Mouse (Mus musculus) adrenal gland, postnatal 25 days (tissue): ENCODE measurements around the gene Ate1. TPM values are rescaled to one million over a fixed set of nuclear protein-coding genes. Genes with fewer than 3 reads are reported as not detected.
"Not testable (repeated sequence)": the region's sequence is repeated elsewhere in the genome, so short reads cannot be mapped to it uniquely, and the experiment has no call there.

Experiments used
- DNase-seq: peaks from one replicate; pipeline ENCODE4 v3.0.0; 2021; ENCODE audit warnings: mixed read lengths
- total RNA-seq: library from RNA; stranded (reverse); gene quantifications from 2 replicates; pipeline ENCODE4 v1.2.3, GENCODE M21; 2021

Gene Ate1
- total RNA-seq, 1 experiment from 2014 or later = 49.2 TPM

DNA sequence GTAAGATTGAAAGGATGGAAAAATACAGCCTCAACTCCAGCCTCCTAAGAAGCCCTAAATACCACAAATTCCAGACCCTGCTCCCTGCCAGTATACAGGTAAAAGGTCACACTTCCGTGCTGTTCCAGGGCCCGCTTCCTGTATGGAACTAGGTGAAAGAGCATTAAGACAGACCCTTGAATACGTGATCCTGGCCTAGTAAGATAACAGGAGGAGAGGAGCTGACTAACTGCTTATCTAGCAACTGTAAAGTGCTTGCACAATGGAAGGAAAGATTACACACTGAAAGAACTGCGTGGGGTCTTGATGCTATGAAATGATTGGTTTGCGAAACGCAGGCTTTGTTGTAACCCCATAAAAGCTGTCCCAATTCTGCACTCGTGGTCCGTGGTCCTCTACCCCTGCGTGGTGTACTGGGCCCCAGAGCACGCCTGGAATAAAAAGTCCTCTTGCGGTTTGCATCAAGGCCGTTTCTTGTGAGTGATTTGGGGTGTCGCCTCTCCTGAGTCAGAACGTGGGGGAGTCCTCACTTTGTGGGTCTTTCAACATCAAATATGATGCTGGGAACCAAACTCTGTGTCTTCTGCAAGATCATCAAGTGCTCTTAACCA, 748 bp upstream of the Ate1 start:
- no peak for DNase-seq

- DNase-seq = peak; percentile 99
These were observed 797 bp downstream of the Ate1 start for GRCm38 (mm10) chr7:130519096-130520048.

DNA sequence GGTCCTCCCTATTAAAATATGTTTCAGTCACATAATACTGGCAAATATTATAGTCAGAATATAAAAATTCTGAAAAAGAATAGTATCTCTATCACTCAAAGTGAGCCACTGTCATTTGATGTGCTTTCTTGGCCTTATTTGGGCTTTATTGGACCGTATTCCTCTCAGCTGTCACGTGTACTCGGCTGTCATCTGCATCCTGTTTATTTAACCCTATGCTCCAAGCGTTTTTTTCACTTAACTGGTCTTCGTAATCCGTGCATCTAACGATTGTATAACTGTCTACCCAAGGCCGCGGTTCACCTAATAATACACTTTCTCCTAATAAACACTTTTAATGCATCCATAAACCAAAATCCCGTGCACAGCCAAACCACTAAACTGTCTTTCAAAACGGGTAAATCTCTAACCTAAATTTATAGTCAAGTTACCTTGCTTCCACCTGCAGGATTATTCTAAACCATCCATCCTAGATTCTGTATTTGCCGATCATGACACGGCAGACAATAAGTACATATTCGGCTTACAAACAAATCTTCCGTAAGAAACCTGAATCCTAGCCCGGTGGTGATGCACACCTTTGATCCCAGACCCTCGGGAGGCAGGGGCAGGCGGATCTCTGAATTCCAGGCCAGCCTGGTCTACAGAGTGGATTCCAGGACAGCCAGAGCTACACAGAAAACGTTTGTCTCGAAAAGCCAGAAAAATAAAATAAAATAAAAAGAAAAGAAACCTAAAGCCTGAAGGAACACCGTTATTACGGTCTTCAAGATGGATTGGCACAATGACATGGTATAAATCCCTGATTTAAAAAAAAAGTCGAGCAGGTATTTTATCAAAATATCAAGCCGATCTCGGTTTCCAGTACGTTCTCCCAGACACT, 1.7 kb downstream of the Ate1 start:
- no peak for DNase-seq

DNA sequence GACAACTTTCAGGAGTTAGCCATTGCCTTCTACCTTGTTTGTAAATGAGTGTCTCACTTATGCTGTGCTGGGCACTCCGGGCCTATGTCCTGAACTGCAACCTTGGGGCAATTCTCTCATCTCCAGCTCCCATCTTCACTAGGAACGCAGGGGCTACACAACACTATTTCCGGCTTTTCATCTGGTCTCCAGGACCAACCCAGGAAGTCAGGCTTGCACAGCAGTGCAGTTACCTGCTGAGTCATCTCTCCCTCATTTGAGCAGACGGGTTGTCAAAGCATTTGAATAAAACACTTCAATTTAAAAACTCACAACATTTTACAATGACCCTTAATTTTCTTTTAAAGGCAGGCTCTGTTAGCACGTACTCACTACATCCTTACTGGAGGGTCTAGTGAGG, 9.9 kb downstream of the Ate1 start:
- DNase-seq = no peak

GRCm38 (mm10) chr7:130503006-130503405, 17.2 kb downstream of the Ate1 start:
- DNase-seq = no peak

- no peak for DNase-seq
These were observed 18.7 kb downstream of the Ate1 start for GRCm38 (mm10) chr7:130501499-130501898.

DNA sequence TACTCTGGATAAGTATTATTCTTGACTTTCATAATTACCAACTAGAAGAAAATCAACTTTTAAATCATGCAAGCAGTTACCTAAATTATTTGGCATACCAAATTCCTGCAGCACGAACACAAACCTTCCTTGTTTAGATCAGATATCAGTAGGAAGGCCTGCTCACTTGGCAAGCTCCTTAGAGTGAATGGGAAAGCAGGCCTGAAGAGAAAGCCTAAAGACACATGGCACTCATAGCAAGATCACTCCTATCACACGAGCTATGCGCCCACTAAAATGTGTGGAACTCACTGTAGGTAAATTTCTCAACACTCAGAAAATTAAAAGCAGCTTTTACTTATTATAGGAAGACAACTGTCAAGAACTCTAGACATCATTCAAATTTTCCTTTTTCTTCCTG, 26.8 kb downstream of the Ate1 start:
- DNase-seq = no peak

DNA sequence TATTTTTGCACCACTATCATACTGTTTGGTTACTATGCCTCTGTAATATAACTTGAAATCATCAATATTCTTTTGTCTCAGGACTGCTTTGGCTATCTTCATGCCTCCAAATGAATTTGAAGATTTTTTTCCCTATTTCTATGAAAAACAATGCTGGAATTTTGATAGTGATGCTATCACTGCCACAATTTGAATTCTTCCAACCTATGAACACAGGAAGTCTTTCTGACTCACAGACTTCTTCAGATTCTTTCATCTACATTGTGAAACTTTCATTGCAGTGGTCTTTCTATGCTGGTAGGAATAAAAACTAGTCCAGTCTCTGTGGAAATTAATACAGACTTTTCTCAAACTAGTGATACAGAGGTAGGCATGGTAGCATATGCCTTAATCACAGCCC, 28.1 kb downstream of the Ate1 start:
- no peak for DNase-seq

GRCm38 (mm10) chr7:130479003-130479402, 41.2 kb downstream of the Ate1 start:
- DNase-seq = not testable (repeated sequence)

GRCm38 (mm10) chr7:130475970-130476369, 44.2 kb downstream of the Ate1 start:
- peak; percentile 24 for DNase-seq

DNA sequence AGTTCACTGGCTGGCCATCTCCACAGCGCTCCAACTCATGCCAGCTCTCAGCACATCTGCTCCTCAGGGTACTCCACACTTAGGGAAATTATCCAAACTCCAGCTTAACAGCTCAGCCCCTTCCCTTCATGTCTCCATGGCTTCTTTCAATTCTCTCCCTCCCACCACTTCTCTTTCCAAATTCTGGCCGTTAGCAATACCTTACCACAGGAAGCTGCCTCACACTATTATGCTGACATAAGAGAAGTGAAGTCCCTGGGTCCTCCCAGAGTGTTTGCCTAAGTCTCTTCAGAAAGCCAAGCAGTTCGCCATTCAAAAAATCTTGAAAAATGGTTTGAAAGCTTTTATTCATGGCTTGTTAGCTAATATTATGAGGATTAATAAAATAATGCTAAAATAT, 46.3 kb downstream of the Ate1 start:
- DNase-seq = no peak

GRCm38 (mm10) chr7:130472683-130473082, 47.5 kb downstream of the Ate1 start:
- DNase-seq = no peak

DNA sequence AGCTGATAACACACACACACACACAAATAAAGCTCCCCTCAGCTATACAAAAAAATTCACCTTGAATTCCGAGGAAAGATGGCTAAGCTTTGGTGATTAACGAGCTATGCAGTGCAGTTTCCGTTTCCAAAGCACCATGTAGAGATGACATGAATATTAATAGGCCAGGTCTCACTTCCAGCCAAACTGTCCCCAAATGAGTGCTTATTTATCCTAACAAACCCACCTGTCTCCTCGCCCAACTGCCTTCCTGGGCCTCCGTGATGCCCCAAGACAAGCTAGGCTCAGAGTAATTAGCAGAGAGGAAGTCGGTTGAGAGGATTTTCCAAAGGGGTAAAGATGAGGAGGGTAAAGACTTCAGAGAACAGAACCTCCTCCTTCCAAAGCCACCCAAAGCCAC, 49.1 kb downstream of the Ate1 start:
- DNase-seq = no peak

DNA sequence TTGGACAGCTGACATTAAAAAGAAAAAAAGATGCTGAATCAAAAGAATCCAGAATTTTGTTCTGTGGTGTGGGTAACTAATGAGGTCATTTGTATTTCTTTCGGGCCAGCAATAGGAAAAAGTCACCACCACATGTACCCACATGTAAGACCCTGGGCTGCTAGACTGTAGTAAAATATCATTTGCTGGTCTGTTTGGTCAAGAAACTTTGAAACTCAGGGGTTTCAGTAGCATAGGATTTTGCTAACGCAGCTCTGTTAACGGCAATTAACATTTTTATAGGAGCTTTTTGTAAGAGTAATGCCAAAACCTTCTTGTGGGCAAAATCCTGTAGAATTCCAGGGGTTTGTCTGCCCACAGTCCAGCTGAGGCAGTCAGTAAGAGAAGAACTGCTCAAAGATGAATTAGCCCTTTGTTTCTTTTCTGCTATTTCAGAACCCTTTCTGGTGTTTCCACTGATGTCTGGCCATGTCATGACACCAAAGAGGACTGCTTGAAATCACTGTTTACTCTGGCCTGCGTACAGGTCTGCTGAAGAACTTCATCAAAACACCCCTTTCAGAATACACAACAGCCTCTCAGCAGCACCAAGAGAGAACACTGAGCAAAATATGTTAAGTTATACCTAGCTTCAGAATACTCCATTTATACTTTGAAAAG, 64.5 kb downstream of the Ate1 start:
- DNase-seq = no peak

GRCm38 (mm10) chr7:130454226-130454625, 65.9 kb downstream of the Ate1 start:
- no peak for DNase-seq

- no peak for DNase-seq
These were observed 84.4 kb downstream of the Ate1 start for GRCm38 (mm10) chr7:130435776-130436175.

GRCm38 (mm10) chr7:130432141-130432540, 88.0 kb downstream of the Ate1 start:
- DNase-seq = peak; percentile 61

DNA sequence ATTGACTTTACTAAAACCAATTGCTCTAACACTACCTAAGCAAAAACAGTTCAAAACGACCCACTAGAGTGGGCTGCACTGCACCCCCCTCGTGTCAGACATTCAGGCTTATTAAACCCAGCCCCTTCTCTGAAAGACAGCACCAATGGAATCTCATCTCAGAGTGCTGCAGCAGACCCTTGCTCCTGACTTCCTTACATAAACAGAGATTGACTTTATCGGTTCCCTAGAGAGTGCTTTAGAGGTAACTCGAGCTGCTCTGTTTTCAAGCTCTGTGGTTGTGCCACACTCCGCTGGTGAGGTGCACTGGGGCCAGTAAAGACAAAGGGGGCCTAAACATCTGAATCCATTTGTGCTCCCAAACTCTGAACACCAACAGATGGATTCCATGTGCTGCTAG, 93.6 kb downstream of the Ate1 start:
- no peak for DNase-seq

DNA sequence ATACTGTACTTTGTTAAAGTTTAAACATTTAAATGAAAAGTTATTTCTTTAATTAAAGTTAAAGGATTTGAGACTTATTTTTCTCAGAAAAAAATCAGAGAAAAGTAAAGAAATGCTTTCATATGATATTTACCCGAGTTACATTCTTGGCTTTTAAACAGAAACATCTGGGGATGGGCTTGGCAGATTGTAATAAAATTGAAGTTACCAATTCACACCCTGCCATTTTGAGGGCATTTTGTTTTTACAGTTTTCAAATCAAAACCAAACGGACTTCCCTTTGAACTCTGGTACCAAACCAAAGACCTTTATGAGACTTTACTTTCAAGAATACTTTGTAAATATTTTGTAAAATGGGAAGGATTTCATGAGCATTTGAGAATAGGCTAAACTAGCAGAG, 94.2 kb downstream of the Ate1 start:
- no peak for DNase-seq

DNA sequence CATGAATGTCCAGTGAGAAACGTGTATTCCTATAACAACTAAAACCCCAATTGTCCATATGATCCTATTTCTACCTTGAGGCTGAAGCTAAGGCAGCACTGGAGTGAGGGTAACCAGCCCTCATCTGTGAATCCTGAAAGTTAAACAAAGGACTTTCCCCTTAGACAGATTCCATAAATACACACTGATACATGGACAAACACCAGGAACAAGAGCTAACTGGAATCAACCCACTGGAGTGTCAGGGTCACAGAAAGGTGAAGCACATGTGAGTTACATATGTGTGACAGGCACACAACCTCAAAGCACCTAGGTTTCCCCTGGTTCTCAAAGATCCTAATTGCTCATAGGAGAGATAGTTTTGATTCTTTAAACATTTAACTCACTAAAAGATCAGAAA, 100.2 kb downstream of the Ate1 start:
- no peak for DNase-seq

DNA sequence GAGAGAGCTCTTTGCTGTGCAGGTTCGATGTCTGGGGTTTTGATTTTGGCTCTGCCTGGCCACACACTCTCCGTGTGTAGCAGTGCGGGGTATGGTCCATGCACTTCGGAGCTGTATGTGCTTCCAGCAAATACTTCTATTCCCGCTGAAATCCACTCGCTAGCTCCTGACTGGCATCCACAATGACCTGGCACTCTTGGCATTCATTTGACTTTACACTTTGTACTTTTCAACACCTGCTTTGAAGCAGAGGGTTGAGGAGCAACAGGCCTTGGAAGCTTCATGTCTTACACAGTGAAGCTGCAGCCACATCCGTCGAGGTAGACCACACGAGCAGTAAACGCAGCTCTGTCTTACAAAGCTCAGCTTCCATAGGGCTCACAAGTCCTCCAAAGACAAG, 112.5 kb downstream of the Ate1 start:
- DNase-seq = no peak

DNA sequence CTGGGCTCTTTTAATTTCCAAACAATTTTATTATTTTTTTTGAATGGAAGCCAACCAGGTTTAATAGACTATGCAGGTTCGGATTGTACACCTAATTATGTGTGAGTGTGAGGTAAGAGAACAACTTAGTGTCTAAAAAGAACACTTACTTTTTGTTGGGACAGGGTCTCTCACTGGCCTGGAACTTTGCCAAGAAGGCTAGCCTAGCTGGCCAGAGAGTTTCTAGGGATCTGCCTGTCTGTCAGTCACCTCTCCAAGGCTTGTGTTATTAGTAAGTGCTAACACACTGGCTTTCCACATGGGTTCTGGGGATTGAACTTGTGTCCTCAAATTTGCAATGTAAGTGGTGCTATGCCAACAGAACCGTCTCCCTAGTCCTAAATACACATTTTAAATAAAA, 116.8 kb downstream of the Ate1 start:
- DNase-seq = no peak
